Mouse (Mus musculus): Measurements from ENCODE around the gene Rpl23. TPM values are rescaled to one million over a fixed set of nuclear protein-coding genes. Genes with fewer than 3 reads are reported as not detected.

The Rpl23 gene
- total and polyA plus RNA-seq, 2 experiments from 2014 or later = 310 to 346 TPM

GRCm38 (mm10) chr11:97825971-97826370 is 43.7 kb upstream of the Rpl23 start:
- H3K4me1 ChIP-seq (ENCODE audit: insufficient read depth) = no peaks in the 10 kb centered on the region
- H3K36me3 ChIP-seq (ENCODE audit: insufficient read depth) = peaks cover 69% of the 10 kb centered on the region
- H3K9me3 ChIP-seq (ENCODE audit: low read length) = no peaks in the 10 kb centered on the region
- DNase-seq (no peak), ATAC-seq (no peak)
- H3K4me2 ChIP-seq (ENCODE audit: low read depth) = no peak overlapping the region
- no peaks in the 10 kb centered on the region for H3K27me3 ChIP-seq (ENCODE audit: insufficient read depth, low read length)
- WGBS = 76% methylated on average over 9 of the region's 9 CpGs
- H3K4me3 ChIP-seq (ENCODE audit: low read depth, low read length) = no peak overlapping the region
- H3K9ac ChIP-seq = no peak overlapping the region
- TF ChIP-seq CTCF (IDR thresholded peaks at IDR 0.05; ENCODE audit: low read depth) = no peak
- no peak overlapping the region for H3K27ac ChIP-seq (ENCODE audit: low read depth, low read length)

- TF ChIP-seq CTCF (IDR thresholded peaks at IDR 0.05; ENCODE audit: low read depth) = no peak
- Histone ChIP-seq H3K4me2 (ENCODE audit: low read depth) (no peak overlapping the region), H3K27ac (ENCODE audit: low read depth, low read length) (no peak overlapping the region), H3K27me3 (ENCODE audit: insufficient read depth, low read length) (no peaks in the 10 kb centered on the region), H3K9ac (no peak overlapping the region), H3K9me3 (ENCODE audit: low read length) (no peaks in the 10 kb centered on the region), H3K36me3 (ENCODE audit: insufficient read depth) (peaks cover 71% of the 10 kb centered on the region), H3K4me1 (ENCODE audit: insufficient read depth) (no peaks in the 10 kb centered on the region), H3K4me3 (ENCODE audit: low read depth, low read length) (no peak overlapping the region)
- ATAC-seq = no peak
- DNase-seq = no peak
- WGBS = 87% methylated on average over 10 of the region's 10 CpGs
Observed at GRCm38 (mm10) chr11:97825295-97825694, 43.1 kb upstream of the Rpl23 start.

- 51% methylated on average over 6 of the region's 6 CpGs for WGBS
- no peaks in the 10 kb centered on the region for H3K9me3 ChIP-seq (ENCODE audit: low read length)
- H3K4me1 ChIP-seq (ENCODE audit: insufficient read depth) = no peaks in the 10 kb centered on the region
- no peak overlapping the region for H3K4me3 ChIP-seq (ENCODE audit: low read depth, low read length)
- H3K9ac ChIP-seq = no peak overlapping the region
- peaks cover 69% of the 10 kb centered on the region for H3K36me3 ChIP-seq (ENCODE audit: insufficient read depth)
- no peak overlapping the region for H3K4me2 ChIP-seq (ENCODE audit: low read depth)
- H3K27ac ChIP-seq (ENCODE audit: low read depth, low read length) = no peak overlapping the region
- ATAC-seq (no peak), DNase-seq (no peak)
- H3K27me3 ChIP-seq (ENCODE audit: insufficient read depth, low read length) = no peaks in the 10 kb centered on the region
- TF ChIP-seq CTCF (IDR thresholded peaks at IDR 0.05; ENCODE audit: low read depth) = no peak
Observed at GRCm38 (mm10) chr11:97824895-97825294, 42.7 kb upstream of the Rpl23 start.

GRCm38 (mm10) chr11:97824168-97824567 is 41.9 kb upstream of the Rpl23 start:
- ATAC-seq (no peak), DNase-seq (no peak)
- no peak overlapping the region for H3K27ac ChIP-seq (ENCODE audit: low read depth, low read length)
- H3K4me2 ChIP-seq (ENCODE audit: low read depth) = no peak overlapping the region
- no peaks in the 10 kb centered on the region for H3K9me3 ChIP-seq (ENCODE audit: low read length)
- TF ChIP-seq CTCF (IDR thresholded peaks at IDR 0.05; ENCODE audit: low read depth) = no peak
- peaks cover 72% of the 10 kb centered on the region for H3K36me3 ChIP-seq (ENCODE audit: insufficient read depth)
- no peaks in the 10 kb centered on the region for H3K27me3 ChIP-seq (ENCODE audit: insufficient read depth, low read length)
- H3K9ac ChIP-seq = no peak overlapping the region
- no peak overlapping the region for H3K4me3 ChIP-seq (ENCODE audit: low read depth, low read length)
- no peaks in the 10 kb centered on the region for H3K4me1 ChIP-seq (ENCODE audit: insufficient read depth)
- 95% methylated on average over 11 of the region's 11 CpGs for WGBS

DNA sequence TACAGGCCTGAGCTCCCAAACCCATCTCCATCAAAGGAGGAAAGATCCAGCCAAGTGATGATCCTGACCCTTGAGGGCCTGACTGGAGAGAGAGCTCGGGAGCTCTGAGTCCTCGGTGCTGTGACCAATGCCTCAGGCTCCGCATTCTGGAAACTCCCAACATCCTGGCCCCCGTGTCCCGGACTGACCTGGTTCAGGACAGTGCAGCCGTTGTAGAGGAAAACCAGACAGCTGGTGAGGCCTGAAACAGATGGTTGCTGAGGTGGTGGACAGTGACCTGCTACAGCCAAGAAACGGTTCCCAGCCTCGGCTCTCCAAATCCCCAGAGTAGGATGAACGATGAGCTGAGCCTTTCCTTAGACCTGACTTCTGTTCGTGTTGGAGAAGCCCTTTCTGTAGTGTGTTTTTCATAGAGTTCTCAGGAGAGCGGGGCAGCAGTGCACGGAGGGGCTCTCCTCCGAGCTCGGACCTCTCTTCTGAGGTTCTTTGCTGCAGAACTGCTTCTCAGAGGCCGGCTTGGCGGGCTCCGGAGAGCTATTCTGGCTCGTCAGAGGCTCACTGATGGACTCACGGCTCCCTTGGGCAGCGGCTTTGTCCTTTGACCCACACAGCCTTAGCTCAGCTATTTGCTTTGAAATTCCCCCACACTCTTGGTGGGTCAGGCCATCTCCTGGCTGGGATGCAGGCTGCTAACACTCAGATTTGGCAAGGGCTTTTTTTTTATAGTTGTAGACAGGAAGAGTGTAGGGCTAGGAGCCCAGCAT is 40.8 kb upstream of the Rpl23 start:
- H3K9ac ChIP-seq = no peak overlapping the region
- H3K4me3 ChIP-seq (ENCODE audit: low read depth, low read length) = no peak overlapping the region
- H3K27ac ChIP-seq (ENCODE audit: low read depth, low read length) = no peak overlapping the region
- no peaks in the 10 kb centered on the region for H3K27me3 ChIP-seq (ENCODE audit: insufficient read depth, low read length)
- H3K9me3 ChIP-seq (ENCODE audit: low read length) = no peaks in the 10 kb centered on the region
- TF ChIP-seq CTCF (IDR thresholded peaks at IDR 0.05; ENCODE audit: low read depth) = no peak
- DNase-seq (no peak), ATAC-seq (no peak)
- H3K36me3 ChIP-seq (ENCODE audit: insufficient read depth) = peaks cover 68% of the 10 kb centered on the region
- 84% methylated on average over 20 of the region's 20 CpGs for WGBS
- H3K4me1 ChIP-seq (ENCODE audit: insufficient read depth) = no peaks in the 10 kb centered on the region
- no peak overlapping the region for H3K4me2 ChIP-seq (ENCODE audit: low read depth)

GRCm38 (mm10) chr11:97821401-97822064 is 39.3 kb upstream of the Rpl23 start:
- peaks cover 56% of the 10 kb centered on the region for H3K36me3 ChIP-seq (ENCODE audit: insufficient read depth)

DNA sequence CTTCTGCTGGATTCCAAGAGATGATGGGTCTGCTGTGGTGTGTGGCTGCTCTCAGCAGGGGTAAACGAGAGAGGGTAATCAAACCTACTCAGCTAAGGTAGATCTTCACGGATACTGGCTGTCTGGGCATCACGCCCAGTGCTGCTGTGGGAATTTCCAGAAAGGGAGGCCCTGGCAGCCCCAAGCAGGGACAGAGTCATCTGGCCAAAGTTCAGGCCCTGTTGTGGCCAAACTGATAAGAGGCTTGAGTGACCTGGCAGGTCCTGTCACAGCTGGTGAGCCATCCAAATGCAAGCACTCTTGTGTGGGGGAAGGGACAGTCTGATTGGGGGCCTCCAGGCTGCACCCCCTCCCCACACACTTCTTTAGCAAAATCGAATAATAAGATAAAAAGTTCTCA is 38.6 kb upstream of the Rpl23 start:
- DNase-seq (no peak), ATAC-seq (no peak)
- Histone ChIP-seq H3K36me3 (ENCODE audit: insufficient read depth) (peaks cover 56% of the 10 kb centered on the region), H3K4me1 (ENCODE audit: insufficient read depth) (no peaks in the 10 kb centered on the region), H3K9me3 (ENCODE audit: low read length) (no peaks in the 10 kb centered on the region), H3K4me2 (ENCODE audit: low read depth) (no peak overlapping the region), H3K27ac (ENCODE audit: low read depth, low read length) (no peak overlapping the region), H3K4me3 (ENCODE audit: low read depth, low read length) (no peak overlapping the region), H3K9ac (no peak overlapping the region), H3K27me3 (ENCODE audit: insufficient read depth, low read length) (no peaks in the 10 kb centered on the region)
- 50% methylated on average over 4 of the region's 4 CpGs for WGBS
- no peak for TF ChIP-seq CTCF (IDR thresholded peaks at IDR 0.05; ENCODE audit: low read depth)

More at GRCm38 (mm10) chr11:97821401-97822064, 39.3 kb upstream of the Rpl23 start:
- no peak for TF ChIP-seq CTCF (IDR thresholded peaks at IDR 0.05; ENCODE audit: low read depth)
- ATAC-seq (no peak), DNase-seq (no peak)
- no peaks in the 10 kb centered on the region for H3K9me3 ChIP-seq (ENCODE audit: low read length)
- WGBS = 88% methylated on average over 8 of the region's 8 CpGs
- H3K4me3 ChIP-seq (ENCODE audit: low read depth, low read length) = no peak overlapping the region
- H3K27me3 ChIP-seq (ENCODE audit: insufficient read depth, low read length) = no peaks in the 10 kb centered on the region
- H3K9ac ChIP-seq = no peak overlapping the region
- H3K4me2 ChIP-seq (ENCODE audit: low read depth) = no peak overlapping the region
- H3K27ac ChIP-seq (ENCODE audit: low read depth, low read length) = no peak overlapping the region
- H3K4me1 ChIP-seq (ENCODE audit: insufficient read depth) = no peaks in the 10 kb centered on the region
